Mouse (Mus musculus) limb, embryonic 11.5 days (tissue): ENCODE data around the gene Ddb1. TPM values are rescaled to one million over a fixed set of nuclear protein-coding genes. Genes with fewer than 3 reads are reported as not detected.
A peak's percentile ranks its signal among the peaks of the same experiment; 100 is the strongest.

Source experiments
- ATAC-seq: fragments of 200-750 bp; cut with Nextera tagmentation; 2 replicates; pipeline ENCODE4 v1.8.0; 2017; ENCODE audit warnings: low read depth; ENCODE audit not compliant: insufficient number of reproducible peaks, low FRiP score, low TSS enrichment
- DNase-seq: peaks from one replicate; pipeline ENCODE4 v3.0.0-alpha.2; 2015; ENCODE audit warnings: low spot score
- H3K27ac ChIP-seq: fragments of 300-500 bp; sonication (generic); replicated peaks from 2 replicates; pipeline ENCODE4 v1.5.1; 2014; ENCODE audit warnings: low read depth, mild to moderate bottlenecking, low read length
- H3K27me3 ChIP-seq: fragments of 300-500 bp; sonication (generic); 2 replicates; pipeline ENCODE4 v1.6.1; 2014; ENCODE audit warnings: mild to moderate bottlenecking, low read length, mixed read lengths; ENCODE audit not compliant: control insufficient read depth, insufficient read depth
- H3K36me3 ChIP-seq: fragments of 300-500 bp; sonication (generic); 2 replicates; pipeline ENCODE4 v1.6.1; 2014; ENCODE audit warnings: mild to moderate bottlenecking, low read length, moderate library complexity, mixed read lengths; ENCODE audit not compliant: control insufficient read depth, insufficient read depth
- H3K4me1 ChIP-seq: fragments of 300-500 bp; sonication (generic); 2 replicates; pipeline ENCODE4 v1.6.1; 2014; ENCODE audit warnings: low read length, mixed read lengths; ENCODE audit not compliant: control insufficient read depth, insufficient read depth
- H3K4me2 ChIP-seq: fragments of 300-500 bp; sonication (generic); 2 replicates; pipeline ENCODE4 v1.6.1; 2014; ENCODE audit warnings: low read depth, mild to moderate bottlenecking, moderate library complexity; ENCODE audit not compliant: severe bottlenecking
- H3K4me3 ChIP-seq: fragments of 300-500 bp; sonication (generic); 2 replicates; pipeline ENCODE4 v1.5.1; 2014; ENCODE audit warnings: low read depth, low read length
- H3K9ac ChIP-seq: fragments of 300-500 bp; sonication (generic); 2 replicates; pipeline ENCODE4 v1.6.1; 2014; ENCODE audit warnings: mild to moderate bottlenecking, low read length
- H3K9me3 ChIP-seq: fragments of 300-500 bp; sonication (generic); 2 replicates; pipeline ENCODE4 v1.6.1; 2016; ENCODE audit warnings: low read length; ENCODE audit not compliant: control insufficient read depth
- WGBS: fragments of 180-500 bp; shearing (Covaris S2); extraction: QIAGEN DNeasy Blood & Tissue Kit; methylation state at CpG from one replicate; pipeline ENCODE4 v1.1.7; 2014; 5-methylcytosine and 5-hydroxymethylcytosine counted together
- polyA plus RNA-seq: library from polyadenylated mRNA; unstranded; fragments of >200 nt; fragmentation: Nextera tagmentation; extraction: Ambion mirVana; gene quantifications from 2 replicates; pipeline ENCODE4 v1.2.1, GENCODE M21; 2014

Gene Ddb1
- polyA plus RNA-seq, 1 experiment from 2014 or later, result 423 TPM

- DNase-seq (no peak), ATAC-seq (no peak)
- Histone ChIP-seq H3K4me1 (no peaks in the 10 kb centered on the region), H3K9ac (no peak overlapping the region), H3K36me3 (no peaks in the 10 kb centered on the region), H3K27ac (no peak overlapping the region), H3K27me3 (no peaks in the 10 kb centered on the region), H3K4me2 (no peak overlapping the region), H3K4me3 (no peak overlapping the region), H3K9me3 (no peaks in the 10 kb centered on the region)
- WGBS, result 72% methylated on average over 2 of the region's 2 CpGs
Observed at GRCm38 (mm10) chr19:10658406-10658805, 53.3 kb downstream of the Ddb1 start.

GRCm38 (mm10) chr19:10661373-10661772 lies 56.2 kb downstream of the Ddb1 start:
- DNase-seq, result no peak
- Histone ChIP-seq H3K9me3 (no peaks in the 10 kb centered on the region), H3K36me3 (no peaks in the 10 kb centered on the region), H3K27ac (no peak overlapping the region), H3K4me1 (no peaks in the 10 kb centered on the region), H3K27me3 (no peaks in the 10 kb centered on the region), H3K4me3 (no peak overlapping the region), H3K4me2 (no peak overlapping the region), H3K9ac (no peak overlapping the region)
- no peak for ATAC-seq
- WGBS, result 78% methylated on average over 5 of the region's 5 CpGs

- Histone ChIP-seq H3K4me3 (no peak overlapping the region), H3K4me1 (no peaks in the 10 kb centered on the region), H3K9ac (no peak overlapping the region), H3K9me3 (no peaks in the 10 kb centered on the region), H3K27me3 (no peaks in the 10 kb centered on the region), H3K36me3 (no peaks in the 10 kb centered on the region), H3K4me2 (no peak overlapping the region), H3K27ac (no peak overlapping the region)
- ATAC-seq (no peak), DNase-seq (no peak)
- whole genome bisulfite sequencing, result 89% methylated on average over 2 of the region's 2 CpGs
Observed at GRCm38 (mm10) chr19:10661919-10662318, 56.8 kb downstream of the Ddb1 start.

DNA sequence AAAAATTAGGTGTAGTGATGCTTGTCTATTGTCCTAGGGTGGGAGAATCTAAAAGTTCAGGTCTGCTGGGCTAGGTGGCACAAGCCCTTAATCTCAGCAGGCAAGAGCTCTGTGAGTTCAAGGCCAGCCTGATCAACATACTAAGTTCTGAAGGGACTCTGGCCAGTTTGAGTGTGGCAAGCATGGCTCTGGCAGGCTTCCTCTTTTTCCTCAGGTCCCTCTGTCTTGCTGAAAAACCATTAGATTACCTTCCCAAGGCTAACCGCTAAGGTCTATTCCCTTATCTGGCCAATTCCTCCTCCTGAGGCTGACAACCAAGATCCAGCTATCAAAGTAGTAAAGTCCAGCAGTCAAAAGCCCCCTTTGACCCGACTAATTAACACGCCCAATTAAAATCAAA lies 57.5 kb downstream of the Ddb1 start:
- DNase-seq, result no peak
- no peak overlapping the region for H3K4me2 ChIP-seq
- ATAC-seq, result no peak
- no peak overlapping the region for H3K4me3 ChIP-seq
- 61% methylated on average over 3 of the region's 3 CpGs for WGBS
- no peaks in the 10 kb centered on the region for H3K27me3 ChIP-seq
- no peaks in the 10 kb centered on the region for H3K4me1 ChIP-seq
- no peak overlapping the region for H3K9ac ChIP-seq
- no peaks in the 10 kb centered on the region for H3K36me3 ChIP-seq
- no peak overlapping the region for H3K27ac ChIP-seq
- no peaks in the 10 kb centered on the region for H3K9me3 ChIP-seq

GRCm38 (mm10) chr19:10665093-10665492 lies 60.0 kb downstream of the Ddb1 start:
- DNase-seq, result no peak
- WGBS, result 65% methylated on average over 3 of the region's 3 CpGs

GRCm38 (mm10) chr19:10665499-10665898 lies 60.4 kb downstream of the Ddb1 start:
- Histone ChIP-seq H3K36me3 (no peaks in the 10 kb centered on the region), H3K4me1 (no peaks in the 10 kb centered on the region), H3K4me3 (no peak overlapping the region), H3K9ac (no peak overlapping the region), H3K27ac (no peak overlapping the region), H3K4me2 (no peak overlapping the region), H3K9me3 (no peaks in the 10 kb centered on the region), H3K27me3 (no peaks in the 10 kb centered on the region)
- 20% methylated on average over 2 of the region's 2 CpGs for WGBS
- ATAC-seq (no peak), DNase-seq (peak; percentile 81)

More at GRCm38 (mm10) chr19:10665093-10665492, 60.0 kb downstream of the Ddb1 start:
- no peak for ATAC-seq
- H3K27ac ChIP-seq, result no peak overlapping the region
- no peaks in the 10 kb centered on the region for H3K27me3 ChIP-seq
- H3K4me2 ChIP-seq, result no peak overlapping the region
- no peaks in the 10 kb centered on the region for H3K9me3 ChIP-seq
- no peaks in the 10 kb centered on the region for H3K4me1 ChIP-seq
- no peak overlapping the region for H3K4me3 ChIP-seq
- H3K36me3 ChIP-seq, result no peaks in the 10 kb centered on the region
- H3K9ac ChIP-seq, result no peak overlapping the region

GRCm38 (mm10) chr19:10671319-10671718 lies 66.2 kb downstream of the Ddb1 start:
- DNase-seq (no peak), ATAC-seq (no peak)
- no peak overlapping the region for H3K9ac ChIP-seq
- no peaks in the 10 kb centered on the region for H3K27me3 ChIP-seq
- H3K4me3 ChIP-seq, result no peak overlapping the region
- no peaks in the 10 kb centered on the region for H3K9me3 ChIP-seq
- no peak overlapping the region for H3K4me2 ChIP-seq
- no peaks in the 10 kb centered on the region for H3K36me3 ChIP-seq
- no peaks in the 10 kb centered on the region for H3K4me1 ChIP-seq
- WGBS, result 86% methylated on average over 4 of the region's 4 CpGs
- no peak overlapping the region for H3K27ac ChIP-seq

- Histone ChIP-seq H3K9me3 (no peaks in the 10 kb centered on the region), H3K4me3 (no peak overlapping the region), H3K9ac (no peak overlapping the region), H3K27ac (no peak overlapping the region), H3K4me1 (no peaks in the 10 kb centered on the region), H3K27me3 (no peaks in the 10 kb centered on the region), H3K4me2 (no peak overlapping the region), H3K36me3 (no peaks in the 10 kb centered on the region)
- ATAC-seq (no peak), DNase-seq (no peak)
- WGBS, result 51% methylated on average over 9 of the region's 9 CpGs
Observed at GRCm38 (mm10) chr19:10671854-10672417, 66.8 kb downstream of the Ddb1 start.

GRCm38 (mm10) chr19:10673275-10673674 lies 68.1 kb downstream of the Ddb1 start:
- Histone ChIP-seq H3K27ac (no peak overlapping the region), H3K4me2 (no peak overlapping the region), H3K9ac (no peak overlapping the region), H3K36me3 (no peaks in the 10 kb centered on the region), H3K4me1 (no peaks in the 10 kb centered on the region), H3K4me3 (no peak overlapping the region), H3K9me3 (no peaks in the 10 kb centered on the region), H3K27me3 (no peaks in the 10 kb centered on the region)
- no peak for ATAC-seq
- 43% methylated on average over 1 of the region's 1 CpGs for WGBS
- no peak for DNase-seq
